Mouse (Mus musculus) erythroblast, adult 5-6 weeks (primary cell): ENCODE data around the gene Fndc10. TPM values are rescaled to one million over a fixed set of nuclear protein-coding genes. Genes with fewer than 3 reads are reported as not detected.
"Not testable (repeated sequence)": the region's sequence is repeated elsewhere in the genome, so short reads cannot be mapped to it uniquely, and the experiment has no call there.

Source experiments
- ATAC-seq: replicated peaks from 2 replicates; pipeline ENCODE4 v1.8.0; 2016; ENCODE audit warnings: moderate number of reproducible peaks, mild to moderate bottlenecking, moderate TSS enrichment, inconsistent platforms; ENCODE audit not compliant: poor library complexity, low FRiP score, severe bottlenecking
- total RNA-seq, 2 experiments: library from RNA; stranded (forward) in 1 of 2; stranded (reverse) in 1 of 2; fragments of 150-400 nt in 1 of 2; fragments of 200-764, 138-1000 nt in 1 of 2; gene quantifications; 2 replicates each; pipeline versions ENCODE4 v1.2.3 to v1.2.4; 2015 to 2017; ENCODE audit warnings: low replicate concordance in 2 of 2

Gene Fndc10
- total RNA-seq (2015; ENCODE audit: low replicate concordance): not detected in 2 replicates
- 0.09 TPM in 1 of 2 replicates, not detected in the other for total RNA-seq (2017; ENCODE audit: low replicate concordance)

GRCm38 (mm10) chr4:155694111-155694481, at the start of gene Fndc10:
TSS of gene Fndc10 (plus strand) at chr4:155694342.
- ATAC-seq: no peak

- ATAC-seq: not testable (repeated sequence)
Measured at GRCm38 (mm10) chr4:155645308-155645707, 48.8 kb upstream of the Fndc10 start, which contains the start of gene Gm10563. TSS of gene Gm10563 (minus strand) at chr4:155645408.

DNA sequence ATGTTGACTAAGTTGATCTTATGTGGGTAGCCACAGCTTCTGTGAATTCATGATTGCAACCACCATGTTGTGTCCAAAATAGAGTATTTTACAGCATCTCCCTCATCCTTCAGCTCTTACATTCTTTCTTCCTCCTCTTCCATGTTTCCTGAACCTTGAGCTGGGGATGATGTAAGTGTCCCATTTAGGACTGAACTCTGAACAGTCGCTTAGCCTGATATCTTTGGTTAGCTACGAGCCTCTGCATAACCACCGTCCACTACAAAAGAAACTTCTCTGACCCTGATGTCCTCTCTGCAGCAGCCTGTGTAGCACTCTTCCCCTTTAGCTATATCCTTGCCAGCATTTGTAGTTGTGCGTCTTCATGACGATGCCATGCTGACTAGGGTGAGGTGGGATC, 48.4 kb upstream of the Fndc10 start:
- no peak for ATAC-seq

DNA sequence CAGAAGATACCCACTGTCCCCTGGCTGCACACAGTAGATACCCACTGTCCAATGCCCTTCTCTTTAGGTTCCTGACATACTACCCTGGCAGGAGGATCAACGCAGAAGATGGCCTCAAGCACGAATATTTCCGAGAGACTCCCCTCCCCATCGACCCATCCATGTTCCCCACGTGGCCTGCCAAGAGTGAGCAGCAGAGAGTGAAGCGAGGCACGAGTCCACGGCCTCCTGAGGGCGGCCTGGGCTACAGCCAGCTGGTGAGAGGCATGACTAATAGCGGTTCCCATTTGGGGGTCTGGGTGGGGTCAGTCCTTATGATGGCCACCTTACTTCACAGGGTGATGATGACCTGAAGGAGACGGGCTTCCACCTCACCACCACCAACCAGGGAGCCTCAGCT, 44.8 kb upstream of the Fndc10 start:
- ATAC-seq: no peak

- no peak for ATAC-seq
Measured at GRCm38 (mm10) chr4:155651553-155652269, 42.4 kb upstream of the Fndc10 start.

DNA sequence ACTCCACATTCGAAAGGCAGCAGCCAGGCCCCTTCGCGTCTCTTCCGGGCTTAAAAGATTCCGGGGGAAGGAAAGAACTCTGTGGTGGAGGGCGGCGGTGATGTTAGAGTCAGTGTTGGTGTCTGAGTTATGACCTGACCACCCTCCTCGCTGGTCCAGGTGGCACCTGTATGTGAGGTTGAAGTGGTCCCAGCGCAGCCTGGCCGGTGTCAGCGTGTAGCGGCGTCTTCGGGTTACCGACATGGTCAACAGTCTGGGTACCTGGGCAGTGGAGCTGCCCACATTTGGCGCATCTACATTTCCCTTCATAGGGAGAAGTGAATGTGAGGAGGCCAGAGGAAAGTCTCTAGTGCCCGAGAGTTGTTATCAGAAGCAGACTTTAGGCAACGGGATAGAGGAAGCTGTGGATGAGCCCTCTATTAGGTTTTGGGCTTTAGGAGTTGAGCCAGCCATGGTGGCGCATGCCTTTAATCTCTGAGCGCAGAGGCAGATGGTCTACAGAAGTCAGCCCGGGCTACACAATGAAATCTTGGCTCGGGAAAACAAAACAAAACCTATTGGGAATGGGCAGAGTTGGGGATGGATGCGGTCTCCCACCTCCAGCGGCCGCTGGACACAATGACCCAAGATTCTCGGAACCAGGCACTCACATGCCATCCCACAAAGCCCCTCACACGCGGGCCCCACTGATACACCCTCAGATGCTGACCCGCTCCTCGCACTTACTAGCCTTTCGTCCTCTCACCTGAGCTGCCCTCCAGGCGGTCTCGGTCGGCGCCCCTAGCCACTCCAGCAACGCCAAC, 41.7 kb upstream of the Fndc10 start:
- ATAC-seq: no peak

DNA sequence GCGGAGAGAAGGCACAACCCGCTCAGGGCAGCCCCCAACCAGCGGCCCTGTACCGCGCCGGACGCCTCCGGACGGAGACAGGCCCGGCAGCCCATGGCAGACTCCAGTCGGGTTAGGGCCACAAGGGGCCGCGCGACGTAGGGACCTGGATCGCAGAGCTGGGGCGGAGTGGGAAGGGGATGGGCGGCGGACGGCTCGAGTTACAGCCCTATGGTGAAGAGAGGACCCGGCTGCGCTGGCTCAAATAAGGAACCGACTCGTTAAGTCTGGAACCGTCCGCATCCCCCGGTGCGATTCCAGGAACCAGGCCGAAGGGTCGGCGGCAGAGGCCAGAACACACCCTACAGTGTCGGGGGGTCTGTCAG, 41.1 kb upstream of the Fndc10 start, which contains the start of gene Mmp23:
Gene Mmp23, minus strand, starts transcription at position 299 of the 365 bp plus-strand sequence.
- no peak for ATAC-seq

- no peak for ATAC-seq
Measured at GRCm38 (mm10) chr4:155653451-155654182, 40.5 kb upstream of the Fndc10 start.

GRCm38 (mm10) chr4:155654183-155654455, 40.0 kb upstream of the Fndc10 start:
- ATAC-seq: no peak

GRCm38 (mm10) chr4:155654456-155655298, 39.5 kb upstream of the Fndc10 start:
- ATAC-seq: no peak

DNA sequence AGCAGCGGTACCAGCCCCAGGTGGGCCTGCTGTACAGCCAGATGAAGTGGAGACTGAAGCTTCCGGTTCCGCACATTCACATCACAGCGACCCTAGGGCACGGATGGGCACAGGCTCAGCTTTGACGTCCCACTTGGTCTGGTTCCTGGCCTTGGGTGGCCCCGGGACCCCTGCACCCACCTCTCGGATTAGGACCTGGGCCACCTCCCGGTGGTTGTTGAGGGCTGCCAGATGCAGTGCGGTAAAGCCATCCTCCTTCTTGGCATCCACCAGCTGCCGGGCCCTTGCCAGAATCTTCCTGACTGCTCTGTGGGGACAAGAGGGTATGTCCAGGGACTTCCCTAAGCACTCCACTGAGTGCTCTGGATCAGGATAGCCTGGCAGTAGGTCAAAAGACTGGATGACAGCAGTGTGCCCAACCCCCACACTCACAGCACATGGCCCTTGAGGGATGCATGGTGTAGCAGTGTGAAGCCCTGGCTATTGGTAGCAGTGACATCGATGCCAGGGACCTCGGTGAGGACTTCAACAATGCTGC, 37.9 kb upstream of the Fndc10 start:
- no peak for ATAC-seq

GRCm38 (mm10) chr4:155658961-155659360, 35.2 kb upstream of the Fndc10 start:
- no peak for ATAC-seq

DNA sequence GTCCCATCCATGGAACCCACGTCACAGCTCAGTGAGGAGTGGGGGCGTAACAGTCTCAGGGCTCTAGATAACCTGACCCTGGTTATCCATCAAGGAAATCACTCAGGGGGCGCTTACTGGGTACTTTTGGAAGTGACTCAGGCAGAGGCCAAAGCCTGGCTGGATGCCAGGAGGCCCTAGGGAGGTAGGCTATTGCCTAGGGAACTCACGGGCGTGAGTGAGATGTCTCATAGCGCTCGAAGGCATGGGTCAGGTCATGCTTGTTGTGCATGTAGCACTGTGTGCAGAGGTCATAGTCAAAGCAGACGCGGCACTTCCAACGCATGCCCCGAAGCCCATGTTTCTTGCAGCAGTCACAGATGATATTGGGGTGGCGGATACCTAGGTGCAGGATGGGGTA, 33.5 kb upstream of the Fndc10 start:
- no peak for ATAC-seq

- no peak for ATAC-seq
Measured at GRCm38 (mm10) chr4:155666903-155667302, 27.2 kb upstream of the Fndc10 start.

- peak; percentile 98 for ATAC-seq
Measured at GRCm38 (mm10) chr4:155668689-155669597, 25.2 kb upstream of the Fndc10 start, which contains the start of gene Mib2. TSS of gene Mib2 (minus strand) at chr4:155669198.

- ATAC-seq: no peak; the same call in none of the 2 replicates
Measured at GRCm38 (mm10) chr4:155669598-155670075, 24.5 kb upstream of the Fndc10 start.

DNA sequence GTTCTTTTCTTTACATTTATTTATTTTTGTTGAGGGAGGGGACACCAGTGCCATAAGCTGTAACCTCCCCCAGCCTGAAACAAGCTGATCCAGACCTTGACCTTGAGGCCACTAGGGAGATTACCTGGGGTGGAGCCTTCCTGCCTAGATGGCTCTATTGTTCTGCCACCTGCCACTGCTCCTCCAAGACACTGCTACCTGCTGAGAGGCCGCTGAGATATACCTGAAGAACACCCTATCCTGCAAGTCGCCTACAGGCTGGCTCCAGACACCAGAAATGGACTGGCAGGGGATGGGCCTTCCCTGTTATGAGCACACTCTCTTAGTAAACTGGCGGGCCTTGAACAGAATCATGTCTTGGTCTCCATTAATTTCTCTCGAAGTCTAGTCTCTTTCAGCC, 23.9 kb upstream of the Fndc10 start:
- ATAC-seq: not testable (repeated sequence)

DNA sequence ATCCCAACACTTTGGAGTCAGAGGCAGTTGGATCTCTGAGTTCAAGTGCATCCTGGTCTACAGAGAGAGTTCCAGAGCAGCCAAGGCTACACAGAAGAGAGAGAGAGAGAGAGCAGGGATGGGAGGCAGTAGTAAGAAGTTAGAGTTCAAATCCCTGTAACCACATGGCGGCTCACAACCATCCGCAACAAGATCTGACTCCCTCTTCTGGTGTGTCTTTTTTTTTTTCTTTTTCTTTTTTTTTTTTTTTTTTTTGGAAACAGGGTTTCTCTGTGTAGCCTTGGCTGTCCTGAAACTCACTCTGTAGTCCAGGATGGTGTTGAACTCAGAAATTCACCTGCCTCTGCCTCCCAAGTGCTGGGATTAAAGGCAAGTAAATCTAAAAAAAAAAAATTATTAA, 22.1 kb upstream of the Fndc10 start:
- ATAC-seq: no peak
